Mouse (Mus musculus) kidney, postnatal 4 days (tissue): ENCODE measurements around the gene Wdr61.
"Not testable (repeated sequence)": the region's sequence is repeated elsewhere in the genome, so short reads cannot be mapped to it uniquely, and the experiment has no call there.

Source experiments
- DNase-seq, 2 experiments: peaks; one replicate each; pipeline ENCODE4 v3.0.0; 2021; ENCODE audit warnings: mixed read lengths in 2 of 2

The Wdr61 gene

DNA sequence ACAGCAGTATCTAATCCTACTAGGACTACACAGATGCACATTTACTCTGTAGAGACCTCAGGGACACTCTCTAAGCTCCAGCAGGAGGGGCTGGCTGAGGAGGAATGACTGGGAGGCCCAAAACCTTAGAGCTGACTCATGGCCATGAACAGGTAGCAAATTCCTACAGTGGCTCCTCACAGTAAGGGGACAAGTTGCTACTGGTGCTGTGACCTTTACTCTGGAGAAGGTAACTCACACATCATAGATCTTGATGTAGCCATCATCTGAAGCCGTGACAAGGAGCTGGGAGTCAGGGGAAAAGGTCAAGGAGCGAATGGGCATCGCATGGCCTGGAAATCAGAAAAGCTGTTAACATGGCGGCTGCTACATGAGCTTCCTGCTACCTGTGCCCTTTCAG is 11.7 kb downstream of the Wdr61 start:
- no peak for DNase-seq

DNA sequence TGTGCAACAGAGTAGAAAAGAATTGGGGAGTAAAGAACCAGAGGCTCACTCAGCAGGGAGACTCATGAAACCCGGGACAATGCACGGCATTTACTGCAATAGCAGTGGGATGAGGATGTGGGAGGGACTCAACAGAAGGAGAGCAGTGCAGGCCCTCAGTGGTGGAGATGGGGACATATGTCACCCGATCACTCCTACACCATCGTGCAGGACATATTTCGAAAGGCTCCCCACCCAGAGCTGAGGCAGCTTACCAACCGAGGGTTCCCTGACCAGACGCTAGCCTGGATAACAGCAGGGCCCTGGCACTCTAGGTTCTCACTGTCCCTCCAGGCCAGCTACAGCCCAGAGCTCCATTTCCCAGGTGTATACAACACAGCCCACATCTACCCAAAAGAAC is 12.2 kb downstream of the Wdr61 start:
- no peak for DNase-seq

DNA sequence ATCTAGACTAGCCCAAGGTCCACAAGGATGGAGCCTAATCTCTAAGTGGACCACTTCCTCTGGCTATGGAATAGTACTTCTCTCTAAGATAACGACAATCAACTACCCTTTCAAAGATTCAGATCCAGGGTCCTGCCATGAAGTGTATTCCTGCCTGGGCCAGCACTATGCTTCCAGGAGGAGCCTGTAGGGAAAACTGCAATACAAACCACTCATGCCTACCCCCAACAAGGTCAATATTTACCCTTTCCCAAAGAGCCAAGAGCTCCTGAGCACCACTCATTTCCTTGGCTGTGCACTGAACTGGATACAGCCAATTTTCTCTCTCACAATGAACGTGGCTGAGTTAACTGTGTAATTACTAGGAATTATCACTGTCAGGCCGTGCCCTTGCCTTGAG is 16.8 kb downstream of the Wdr61 start:
- no peak for DNase-seq

DNA sequence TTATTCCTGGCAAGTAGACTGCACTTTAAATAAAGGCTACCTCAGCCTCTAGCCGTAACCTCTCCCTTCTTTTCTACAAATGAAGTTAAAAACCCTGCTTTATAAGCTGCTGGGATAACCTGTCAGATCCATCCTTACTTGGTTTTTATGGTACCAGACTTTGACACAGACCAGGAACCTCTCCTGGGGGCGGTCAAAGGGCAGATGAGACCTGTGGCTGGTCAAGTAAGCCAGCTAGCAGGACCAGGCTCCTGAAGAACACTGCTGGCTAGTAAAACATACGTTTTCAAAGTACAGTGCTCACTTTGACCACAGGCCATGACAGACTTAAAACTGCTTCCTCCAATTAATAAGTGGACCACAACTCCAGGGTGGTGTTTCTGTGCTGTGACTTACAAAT is 18.5 kb downstream of the Wdr61 start:
- no peak for DNase-seq

DNA sequence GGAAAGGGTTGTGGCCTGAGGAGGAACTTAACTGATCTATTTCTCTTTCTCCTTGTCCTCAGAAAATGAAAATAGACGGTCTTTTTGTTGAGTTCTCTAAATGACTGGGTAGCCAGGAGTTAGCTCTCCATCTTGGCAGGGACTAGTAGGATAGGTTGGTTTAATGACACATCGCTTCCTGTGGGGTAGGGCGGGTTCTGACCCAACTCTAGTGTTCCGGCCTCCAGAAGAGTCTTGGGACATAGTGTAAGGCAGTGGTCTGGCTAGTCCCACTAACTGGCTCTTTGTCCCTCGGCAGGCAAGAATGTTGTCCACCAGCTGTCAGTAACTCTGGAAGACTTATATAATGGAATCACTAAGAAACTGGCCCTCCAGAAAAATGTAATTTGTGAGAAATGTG is 26.2 kb downstream of the Wdr61 start:
- no peak for DNase-seq

DNA sequence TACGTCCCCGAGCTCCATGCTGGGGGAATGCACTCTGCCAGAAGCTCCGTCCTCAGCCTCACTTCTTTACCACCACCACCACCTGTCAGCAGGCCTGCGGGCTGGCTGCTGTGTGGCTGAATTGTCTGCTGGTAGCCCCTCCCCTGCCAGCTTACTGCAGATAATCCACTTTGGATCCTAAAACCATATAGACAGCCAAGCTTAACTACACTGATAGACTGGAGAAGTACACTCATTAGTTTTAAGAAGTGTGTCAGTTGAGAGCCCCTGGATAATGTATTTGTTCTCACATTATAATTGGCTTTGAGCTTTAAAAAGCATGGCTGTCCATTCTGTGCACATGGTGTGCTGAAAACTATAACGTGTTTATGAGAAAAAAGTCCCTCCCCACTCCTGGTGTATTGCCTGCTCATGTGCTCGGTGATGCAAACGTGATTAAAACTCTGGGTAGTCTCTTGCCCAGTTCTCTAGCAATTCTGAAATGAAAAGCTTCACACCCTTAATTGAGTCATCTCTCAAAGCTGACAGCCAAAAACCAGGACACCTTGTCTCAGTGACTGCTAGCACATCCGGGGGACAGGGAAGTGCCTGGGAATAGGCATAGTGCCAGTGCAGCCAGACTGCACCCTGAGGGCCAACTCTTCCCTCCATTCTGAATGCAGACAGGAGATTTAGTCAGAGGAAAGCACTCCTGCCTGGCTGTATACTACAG is 26.9 kb downstream of the Wdr61 start:
- no peak for DNase-seq

DNA sequence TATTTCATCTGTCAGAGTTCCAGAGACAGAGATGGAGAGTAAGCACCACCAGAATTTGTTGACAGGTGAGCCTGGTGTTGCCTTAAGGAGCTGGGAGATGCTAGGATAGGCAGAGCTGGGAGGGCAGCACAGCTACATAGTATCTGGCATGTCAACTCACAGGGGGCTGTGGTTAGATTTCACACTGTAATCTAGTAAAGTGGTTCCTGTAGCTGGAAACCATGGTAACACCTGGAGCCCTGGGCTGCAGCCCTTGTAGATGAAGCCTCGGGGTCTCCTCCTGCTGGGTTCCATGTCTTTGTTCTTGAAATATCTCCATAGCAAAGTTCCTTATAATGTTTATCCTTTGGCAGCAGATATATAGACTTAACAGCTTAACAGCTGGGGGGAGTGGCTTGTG is 28.8 kb downstream of the Wdr61 start:
- DNase-seq: no peak

DNA sequence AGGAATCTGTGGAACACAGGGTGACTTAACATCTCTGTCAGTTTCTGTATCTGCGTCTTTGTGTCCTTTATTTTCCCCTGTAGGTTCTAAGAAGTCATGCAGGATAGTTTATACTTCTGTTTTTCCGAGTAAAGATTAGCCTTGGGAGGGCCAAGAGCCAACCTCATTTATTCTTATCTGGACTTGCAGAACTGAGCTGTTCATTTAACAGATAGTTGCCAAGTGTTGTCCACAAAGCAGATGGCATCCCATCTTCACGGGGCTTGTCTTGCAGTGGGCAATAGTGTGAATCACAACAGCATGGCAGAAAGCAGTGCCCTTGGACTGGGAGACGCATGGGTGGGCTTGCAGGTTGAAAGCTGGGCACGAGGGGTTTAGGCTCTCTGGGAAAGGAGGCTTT is 30.0 kb downstream of the Wdr61 start:
- DNase-seq: no peak

DNA sequence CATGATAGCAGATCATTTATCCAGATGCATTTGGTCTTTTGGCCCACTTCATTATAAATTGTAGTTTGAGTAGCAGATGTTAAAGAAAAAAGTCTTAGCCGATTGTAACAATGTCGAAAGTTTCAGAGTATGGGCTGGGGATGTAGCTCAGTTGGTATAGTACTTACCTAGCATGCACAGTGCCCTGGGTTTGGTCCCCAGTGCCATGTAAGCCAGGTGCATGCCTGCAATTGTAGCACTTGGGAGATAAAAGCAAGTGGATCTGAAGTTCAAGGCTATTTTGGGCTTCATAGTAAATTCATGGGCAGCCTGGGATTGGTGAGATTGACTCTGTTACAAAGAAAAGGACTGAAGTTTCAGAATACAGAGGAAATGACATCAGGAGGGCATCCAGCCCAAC is 31.7 kb downstream of the Wdr61 start:
- DNase-seq: no peak

DNA sequence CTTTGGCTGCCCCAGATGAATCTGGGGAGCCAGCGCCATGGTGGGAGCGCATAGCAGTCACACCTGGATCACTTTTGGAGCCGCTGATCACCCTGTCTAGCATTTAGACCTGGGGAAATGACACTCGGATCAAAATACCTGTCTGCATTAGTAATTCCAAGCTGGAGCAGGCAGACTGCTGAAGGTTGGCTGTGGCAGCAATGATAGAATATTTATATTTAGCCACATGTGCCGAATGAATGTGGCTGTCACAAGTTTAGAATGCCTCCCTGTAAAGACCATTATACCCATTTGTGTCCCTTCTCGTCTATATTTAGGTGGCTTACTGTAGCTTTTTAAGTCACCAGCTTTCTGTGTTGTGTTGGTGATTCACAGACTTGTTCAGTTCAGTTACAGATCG is 33.6 kb downstream of the Wdr61 start:
- DNase-seq: no peak

DNA sequence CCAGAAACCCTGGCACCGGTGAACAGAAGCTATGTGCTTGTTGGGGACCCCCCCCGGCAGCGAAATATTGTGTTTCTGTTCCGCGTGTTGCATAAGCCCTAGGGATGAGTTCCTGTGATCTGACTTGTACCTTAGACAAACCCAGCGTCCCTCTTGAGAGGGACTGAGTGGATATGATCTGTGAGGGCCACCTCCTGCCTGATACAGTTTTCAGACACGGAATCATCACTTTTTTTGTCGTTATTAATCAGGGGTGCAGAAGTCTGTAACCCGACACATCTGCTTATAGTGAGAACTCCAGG is 34.2 kb downstream of the Wdr61 start:
- no peak for DNase-seq

DNA sequence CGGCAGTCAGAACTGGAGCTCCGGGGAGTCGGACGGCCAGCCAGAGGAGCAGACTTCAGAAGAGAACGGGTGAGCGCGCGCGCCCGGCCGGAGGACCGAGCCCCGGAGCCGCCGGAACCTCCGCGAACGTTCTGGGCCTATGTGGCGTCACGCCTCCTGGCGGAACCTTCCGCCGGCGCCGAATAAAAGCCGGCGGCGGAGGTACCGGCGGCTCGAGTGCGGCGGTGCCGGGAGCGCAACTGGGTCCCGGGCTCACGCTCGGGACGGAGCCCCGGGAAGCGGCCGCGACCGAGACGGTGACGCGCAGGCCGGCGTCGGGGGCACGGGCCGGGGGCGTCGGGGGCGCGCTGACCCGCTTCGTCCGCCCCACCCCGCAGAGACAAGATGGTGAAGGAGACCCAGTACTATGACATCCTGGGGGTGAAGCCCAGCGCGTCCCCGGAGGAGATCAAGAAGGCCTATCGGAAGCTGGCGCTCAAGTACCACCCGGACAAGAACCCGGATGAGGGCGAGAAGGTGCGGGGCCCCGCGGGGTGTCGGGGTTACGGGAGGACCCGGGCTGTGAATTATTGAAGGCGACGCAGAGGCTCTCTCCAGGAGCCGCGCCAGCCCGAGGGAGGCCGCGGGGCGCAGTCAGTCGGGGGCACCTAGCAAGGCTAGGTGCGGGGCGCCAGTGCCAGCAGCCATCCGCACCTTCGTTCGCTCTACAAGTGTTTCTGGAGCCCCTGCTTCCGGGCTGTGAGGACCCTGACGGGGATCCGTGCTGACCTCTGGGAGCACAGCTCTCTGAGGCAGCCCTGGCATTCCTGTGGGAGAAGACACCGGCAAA is 34.8 kb downstream of the Wdr61 start:
- peak; percentile 81 to 89 for DNase-seq

DNA sequence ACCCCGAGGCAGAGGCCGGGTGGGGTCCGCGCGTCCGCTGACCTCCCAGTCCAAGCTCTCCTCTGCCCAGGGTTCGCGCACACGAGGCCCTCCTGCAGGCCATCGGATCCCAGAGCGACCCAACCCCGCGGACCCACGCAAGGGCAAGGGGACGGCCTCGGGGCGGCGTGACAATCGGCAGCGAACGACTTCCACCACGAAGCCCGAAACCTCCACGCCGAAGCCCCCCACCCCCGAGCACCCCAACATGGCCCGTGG is 35.3 kb downstream of the Wdr61 start:
- no peak for DNase-seq

DNA sequence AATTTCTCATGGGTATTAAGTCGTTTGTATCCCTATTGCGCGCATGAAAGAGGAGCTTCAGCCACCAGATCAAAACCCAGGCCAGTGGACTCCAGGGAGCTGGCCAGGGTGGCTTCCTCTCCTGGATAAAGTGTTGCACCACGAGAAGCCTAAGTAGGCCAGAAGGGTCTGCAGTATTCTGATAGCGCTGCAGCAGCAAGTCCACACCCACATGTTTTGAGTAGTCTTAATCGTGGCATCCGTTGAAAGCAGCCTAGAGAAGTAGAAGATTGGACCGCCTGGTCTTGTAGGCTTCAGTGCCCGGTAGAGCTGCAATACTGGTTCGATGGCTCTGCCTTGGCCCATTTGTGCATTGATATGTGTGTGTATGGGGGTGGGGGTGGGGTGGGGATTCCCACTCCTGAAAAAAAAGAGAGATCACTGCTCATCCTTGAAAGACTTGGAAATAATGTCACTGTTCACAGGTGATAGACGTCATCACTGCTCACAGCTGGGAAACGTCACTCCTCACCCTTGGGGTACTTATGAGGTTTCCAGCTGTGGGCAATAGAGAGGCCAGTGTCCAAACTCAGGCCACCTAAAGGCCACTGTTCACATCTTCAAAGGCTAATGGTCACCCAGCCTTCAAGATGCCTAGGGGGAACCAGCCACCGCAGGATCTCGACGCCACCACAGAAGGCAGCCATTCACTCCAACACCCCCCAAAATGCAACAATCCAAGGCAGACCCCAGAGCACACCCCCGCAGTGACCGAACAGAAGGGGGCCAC is 35.8 kb downstream of the Wdr61 start, which contains the start of gene Dnaja4:
Gene Dnaja4 (plus strand): TSS at position 556 of the 769 bp plus-strand sequence.
- DNase-seq: peak in 1 of 2 experiments; percentile 15

DNA sequence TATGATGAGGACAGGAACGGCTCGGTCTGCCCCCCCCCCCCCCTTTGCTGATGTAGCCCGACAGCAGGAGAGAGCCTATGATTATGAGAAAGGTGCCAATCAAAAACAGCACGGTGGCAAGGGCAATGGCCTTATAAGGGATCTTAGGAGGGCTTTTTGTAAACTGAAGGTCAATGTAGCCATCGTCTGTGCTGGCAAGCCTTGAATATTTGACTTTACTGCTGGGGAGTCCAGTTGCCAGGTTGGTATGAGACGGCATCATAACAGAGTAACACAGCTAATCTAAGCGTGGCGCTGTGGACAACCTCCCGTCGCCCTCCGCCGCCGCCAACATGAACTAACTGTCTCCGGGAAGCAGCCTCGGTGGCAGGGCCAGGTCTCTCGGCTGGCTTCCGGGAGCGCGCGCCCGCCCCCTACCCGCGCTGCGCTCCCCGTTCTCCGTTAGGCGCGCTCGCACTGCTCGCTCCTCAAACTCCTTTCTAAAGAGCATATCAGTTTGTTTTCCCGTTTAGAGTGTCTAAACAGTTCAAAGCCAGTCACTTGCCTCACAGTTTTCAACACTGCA is 43.0 kb downstream of the Wdr61 start:
- peak; percentile 31 to 45 for DNase-seq

DNA sequence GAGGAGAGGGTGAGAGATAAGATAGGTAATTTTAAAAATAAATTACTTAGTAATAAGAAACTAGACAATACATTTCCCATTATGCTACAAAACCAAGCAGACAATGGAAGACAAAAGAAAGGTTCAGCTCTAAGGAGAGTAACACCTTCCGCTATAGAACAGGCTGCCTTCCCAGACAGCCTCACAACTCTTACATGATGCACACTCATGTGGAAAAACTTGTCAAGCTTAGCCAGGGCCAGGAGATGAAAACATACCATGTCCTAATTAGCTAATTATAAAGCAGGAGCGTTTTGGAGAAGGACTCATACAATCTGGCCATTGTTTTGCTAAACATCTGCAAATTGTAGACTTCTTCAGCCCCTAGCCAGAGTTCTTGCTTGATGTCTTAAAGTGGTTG is 43.6 kb downstream of the Wdr61 start:
- DNase-seq: not testable (repeated sequence)

DNA sequence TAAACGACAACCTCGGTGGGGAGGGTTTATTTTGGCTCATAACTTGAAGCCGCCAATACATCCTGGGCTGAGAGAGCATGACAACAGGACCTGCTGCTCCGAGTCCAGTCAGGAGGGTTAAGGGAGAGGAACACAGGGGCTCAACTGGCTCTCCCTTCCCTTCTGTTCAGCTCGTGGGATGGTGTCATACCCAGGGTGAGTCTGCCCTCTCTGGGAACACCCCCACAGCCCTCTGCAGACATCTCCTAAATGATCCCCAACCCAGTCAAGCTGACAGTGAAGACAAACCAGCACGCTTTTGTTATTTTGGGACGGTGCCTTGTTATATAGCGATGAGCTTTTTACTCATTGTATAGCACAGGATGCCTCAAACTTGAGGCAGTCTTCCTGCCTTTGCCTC is 44.9 kb downstream of the Wdr61 start:
- DNase-seq: no peak

DNA sequence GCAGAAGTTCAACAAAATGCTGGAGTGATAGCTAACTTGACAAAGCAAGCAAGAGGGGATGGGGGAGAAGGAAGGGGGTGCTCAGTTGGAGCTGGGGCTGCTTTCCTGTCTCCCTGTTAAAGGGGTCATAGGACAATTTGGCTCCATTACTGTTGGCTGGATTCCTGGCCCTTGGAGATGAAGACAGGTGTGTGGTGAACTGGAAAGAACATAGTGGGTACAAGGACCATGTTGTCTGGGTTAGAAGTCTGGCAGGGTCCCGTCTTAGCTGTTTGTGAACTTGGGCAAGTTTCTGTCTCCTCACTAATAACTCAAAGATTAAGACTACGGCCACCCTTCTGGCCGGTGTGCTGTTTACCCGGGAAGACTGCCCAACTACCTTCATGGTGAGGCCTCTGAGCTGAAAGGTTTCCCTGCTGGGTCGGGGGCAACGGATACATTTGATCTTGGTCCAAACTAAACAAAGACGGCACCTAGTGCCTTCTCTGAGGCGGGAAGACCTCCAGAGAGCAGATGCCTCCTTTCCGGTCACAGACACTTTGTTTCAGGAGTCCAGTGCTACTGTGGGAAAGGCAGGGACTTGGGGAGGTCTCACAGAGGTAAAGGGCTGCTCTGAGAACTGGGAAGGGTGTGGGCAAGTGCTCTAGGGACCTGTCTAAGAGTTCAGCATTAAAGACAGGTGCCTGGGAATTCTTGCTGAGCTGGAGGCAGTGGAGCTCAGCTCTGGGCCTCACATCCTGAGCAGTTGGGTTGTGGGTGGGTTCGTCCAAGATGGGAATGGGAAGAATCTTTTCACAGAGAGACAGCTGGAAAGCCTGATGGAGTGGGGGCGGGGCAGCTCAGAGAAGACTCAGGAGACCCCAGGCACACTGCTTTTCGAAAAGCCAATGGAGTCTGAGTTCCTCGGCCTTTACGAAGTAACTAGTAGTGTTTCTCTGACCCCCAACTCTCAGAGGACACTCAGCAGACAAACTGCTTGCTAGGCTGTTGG is 46.8 kb downstream of the Wdr61 start:
- DNase-seq: no peak

DNA sequence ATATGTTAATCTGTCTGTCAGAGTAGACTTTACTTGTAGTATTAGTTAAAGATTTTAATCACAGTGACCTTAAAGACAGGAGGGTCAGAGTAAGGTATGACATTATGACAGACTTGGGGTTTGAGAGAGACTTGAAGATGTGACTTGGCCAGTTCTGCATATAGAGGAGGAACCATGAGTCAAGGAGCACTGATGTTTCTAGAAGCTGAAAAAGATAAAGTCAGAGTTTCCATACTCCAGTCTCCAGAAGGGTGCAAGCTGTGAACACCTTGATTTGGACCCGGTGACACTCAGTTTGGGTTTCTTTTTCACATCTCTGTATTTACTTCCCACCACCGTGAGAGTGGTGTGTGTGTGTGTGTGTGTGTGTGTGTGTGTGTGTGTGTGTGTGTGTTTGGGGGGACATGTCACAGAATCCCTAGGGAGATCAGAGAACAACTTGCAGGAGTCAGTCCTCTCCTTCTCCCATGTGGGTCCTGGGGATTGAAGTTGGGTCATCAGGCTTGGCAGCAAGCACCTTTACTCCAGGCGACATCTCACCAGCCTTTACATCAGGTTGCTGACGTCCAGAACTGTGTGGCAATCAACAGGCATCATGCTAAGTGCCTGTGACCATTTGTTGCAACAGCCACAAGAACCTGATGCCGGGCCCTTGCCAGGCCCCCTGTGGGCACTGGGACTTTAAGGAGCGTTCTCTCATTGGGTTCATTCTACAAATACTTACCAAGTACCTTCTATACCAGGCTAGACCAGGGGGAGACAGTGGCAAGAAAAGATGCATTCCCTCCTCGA is 50.3 kb downstream of the Wdr61 start:
- no peak for DNase-seq

DNA sequence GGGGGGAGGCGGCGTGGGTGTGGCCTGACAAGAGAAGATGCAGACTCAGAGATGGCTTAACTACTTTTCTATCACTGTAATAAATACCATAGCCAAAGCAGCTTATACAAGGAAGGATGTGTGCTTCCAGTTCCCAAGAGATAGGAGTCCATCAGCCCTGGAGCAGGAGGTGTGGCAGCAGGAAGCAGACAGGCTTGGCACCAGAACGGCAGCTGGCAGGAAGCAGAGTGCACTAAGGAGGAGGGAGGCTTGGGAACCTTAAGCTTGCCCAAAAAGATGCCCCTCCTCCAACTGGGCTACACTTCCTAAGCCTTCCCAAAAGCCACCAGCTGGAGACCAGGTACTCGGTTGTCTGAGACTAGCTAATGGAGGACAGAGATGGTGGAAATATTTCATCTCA is 51.5 kb downstream of the Wdr61 start:
- no peak for DNase-seq

DNA sequence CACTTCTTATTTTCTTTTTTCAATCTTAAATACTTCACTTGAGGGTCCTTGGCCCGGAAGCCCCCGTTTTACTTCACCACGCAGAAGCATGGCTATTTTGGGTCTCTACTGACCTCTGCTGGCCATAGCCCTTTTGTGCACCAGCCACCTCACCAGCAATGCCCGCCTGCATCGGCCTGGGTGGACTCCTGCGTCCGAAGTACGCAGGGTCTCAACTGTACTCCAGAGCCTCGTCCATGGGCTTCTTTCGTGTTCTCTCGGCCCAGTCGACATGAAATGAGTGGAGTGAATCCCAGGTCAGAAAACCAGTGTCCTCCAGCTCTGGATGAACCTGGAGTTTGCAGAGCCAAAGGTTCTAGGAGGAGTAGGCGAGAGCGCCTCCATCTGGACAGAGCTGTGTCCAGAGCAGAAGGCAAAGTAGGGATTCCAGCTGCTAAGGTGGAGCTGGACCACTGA is 57.8 kb downstream of the Wdr61 start:
- peak; percentile 84 to 86 for DNase-seq

DNA sequence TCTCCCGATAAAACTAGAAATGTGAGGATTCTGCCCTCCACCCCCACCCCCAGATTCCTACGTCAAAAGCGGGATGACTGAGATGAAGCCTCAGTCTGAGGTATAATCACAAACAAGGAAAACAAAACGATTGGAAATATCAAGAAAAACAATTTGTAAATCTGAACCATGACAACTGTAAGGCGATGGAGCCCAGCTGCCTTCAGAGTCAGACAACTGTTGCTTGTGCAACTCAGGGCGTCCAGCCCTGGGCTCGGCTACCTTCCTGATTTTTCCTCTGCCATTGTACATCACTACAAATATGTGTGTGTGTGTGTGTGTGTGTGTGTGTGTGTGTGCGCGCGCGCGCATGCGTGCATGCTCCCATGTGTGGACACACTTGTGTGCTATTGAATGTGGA is 60.4 kb downstream of the Wdr61 start:
- no peak for DNase-seq
